Mouse (Mus musculus): ENCODE measurements around the gene Slc8b1.

DNA sequence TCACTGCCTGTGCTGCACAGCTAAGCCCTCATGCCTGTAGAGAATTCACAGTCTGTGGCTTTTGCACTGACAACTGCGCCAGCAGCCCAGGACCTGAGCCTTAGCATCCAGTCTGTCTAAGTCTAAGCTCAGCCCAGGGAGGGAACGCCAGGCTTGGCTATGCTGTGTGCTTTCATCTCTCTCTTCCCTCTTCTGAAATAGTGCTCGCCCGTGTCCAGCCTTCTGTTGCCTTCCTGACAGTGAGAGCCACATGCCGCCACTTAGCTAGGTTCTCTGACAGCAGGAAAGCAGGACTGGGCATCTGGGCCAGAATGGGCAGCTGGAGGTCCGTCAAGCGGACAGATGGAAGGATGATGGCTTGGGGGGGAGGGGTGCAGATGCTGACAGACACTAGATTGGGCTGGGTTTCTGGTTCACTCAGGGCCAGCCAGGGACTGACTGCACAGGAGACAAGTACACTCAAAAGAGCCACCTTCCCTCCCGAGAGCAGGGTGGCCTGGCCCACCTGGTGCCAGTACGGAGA is 17.0 kb upstream of the Slc8b1 start:
- TF ChIP-seq CTCF (IDR thresholded peaks at IDR 0.05; ENCODE audit: low read depth, low read length) (no peak), POLR2A (IDR thresholded peaks at IDR 0.05; ENCODE audit: extremely low read depth, insufficient read depth, low read length) (no peak)
